In genomic region chr10:13213956-13214355, GRCm38 (mm10) we compare ENCODE assay signal across 31 mouse cellular contexts. TPM values are rescaled to one million over a fixed set of nuclear protein-coding genes. Genes with fewer than 3 reads are reported as not detected.
A peak's percentile ranks its signal among the peaks of the same experiment; 100 is the strongest.
DNase-seq lines count a peak whose midpoint lies in the region; ATAC-seq and TF ChIP-seq lines count a peak whose summit lies in the region.
"Had no signal": no experiment of that assay in that cellular context is flagged by ENCODE, and none has a peak within 500 bp of the region (broad histone marks: within the 10 kb centered on the region; RNA-seq: fewer than 3 reads in every experiment).

No protein-coding gene starts in this region.

- peaks cover 30% of the 10 kb centered on the region for H3K4me1 ChIP-seq in heart, embryonic 15.5 days (replicated peaks)
- peaks cover 31% of the 10 kb centered on the region for H3K4me1 ChIP-seq in lung, embryonic 14.5 days (ENCODE audit: insufficient read depth)
- H3K4me1 ChIP-seq in stomach, embryonic 16.5 days (ENCODE audit: control insufficient read depth, insufficient read depth, low read length): peaks cover 16% of the 10 kb centered on the region; the same call in 1 of the 2 replicates

- peaks cover 1% of the 10 kb centered on the region; the same call in 1 of the 2 replicates for H3K36me3 ChIP-seq in heart, embryonic 15.5 days
- H3K36me3 ChIP-seq in lung, embryonic 14.5 days (ENCODE audit: insufficient read depth): 0 out of 2 replicates have a peak, but pooled peaks cover 4% of the 10 kb centered on the region
- no peaks in the 10 kb centered on the region for H3K36me3 ChIP-seq in stomach, embryonic 16.5 days (ENCODE audit: control insufficient read depth, insufficient read depth, low read length)

- intact Hi-C loops in heart, postnatal 25 days (cut with DNase I): no loop called here

- 31% methylated on average over 12 of the region's 12 CpGs for WGBS in heart, embryonic 15.5 days
- WGBS in lung, embryonic 14.5 days: 55% methylated on average over 12 of the region's 12 CpGs
- 63% methylated on average over 12 of the region's 12 CpGs for WGBS in stomach, embryonic 16.5 days

- ATAC-seq in heart, embryonic 15.5 days (replicated peaks; ENCODE audit: insufficient number of reproducible peaks, insufficient read depth, low FRiP score, low read depth): no peak
- ATAC-seq in lung, embryonic 14.5 days (ENCODE audit: insufficient read depth): no peak
- no peak for ATAC-seq in stomach, embryonic 16.5 days (ENCODE audit: insufficient read depth, low FRiP score)
- ATAC-seq: forebrain, postnatal 0 days; hindbrain, embryonic 16.5 days; intestine, embryonic 16.5 days; midbrain, embryonic 16.5 days had no signal

- no peaks in the 10 kb centered on the region for H3K9me3 ChIP-seq in heart, embryonic 15.5 days (replicated peaks)
- no peaks in the 10 kb centered on the region for H3K9me3 ChIP-seq in lung, embryonic 14.5 days (ENCODE audit: low read depth, low read length)
- H3K9me3 ChIP-seq in stomach, embryonic 16.5 days (replicated peaks; ENCODE audit: control insufficient read depth, low read length): no peaks in the 10 kb centered on the region
- H3K9me3 ChIP-seq: hindbrain, embryonic 10.5 days; limb, embryonic 12.5 days had no signal

- TF ChIP-seq CTCF in lung, embryonic 14.5 days (IDR thresholded peaks at IDR 0.05; ENCODE audit: low read depth): no peak

- peak overlapping the region; percentile 66 for H3K27ac ChIP-seq in heart, embryonic 15.5 days
- peak overlapping the region; percentile 50; the same call in 1 of the 2 replicates for H3K27ac ChIP-seq in lung, embryonic 14.5 days (ENCODE audit: low read depth)
- H3K27ac ChIP-seq in stomach, embryonic 16.5 days (ENCODE audit: low read length): peak overlapping the region; percentile 40; the same call in 1 of the 2 replicates
- H3K27ac ChIP-seq: hindbrain, embryonic 10.5 days; limb, embryonic 12.5 days; liver, embryonic 14.5 days; macrophage had no signal

- peak overlapping the region; percentile 24; the same call in 1 of the 2 replicates for H3K4me2 ChIP-seq in heart, embryonic 15.5 days
- no peak overlapping the region for H3K4me2 ChIP-seq in lung, embryonic 14.5 days
- no peak overlapping the region for H3K4me2 ChIP-seq in stomach, embryonic 16.5 days (ENCODE audit: low read depth, low read length)
- H3K4me2 ChIP-seq: limb, embryonic 12.5 days had no signal

- H3K27me3 ChIP-seq in heart, embryonic 15.5 days: no peaks in the 10 kb centered on the region
- H3K27me3 ChIP-seq in lung, embryonic 14.5 days (ENCODE audit: insufficient read depth, low read length): no peaks in the 10 kb centered on the region
- no peaks in the 10 kb centered on the region for H3K27me3 ChIP-seq in stomach, embryonic 16.5 days (ENCODE audit: control insufficient read depth, insufficient read depth, low read length)
- H3K27me3 ChIP-seq: limb, embryonic 12.5 days had no signal

- DNase-seq in heart, adult 11 months: peak; percentile 80
- DNase-seq in heart, adult 8-10 months (ENCODE audit: low spot score): no peak
- no peak for DNase-seq in heart, postnatal 25 days (ENCODE audit: low spot score)
- DNase-seq in lung, embryonic 14.5 days: no peak
- DNase-seq in lung, postnatal 10 days: no peak
- DNase-seq in kidney, postnatal 14 days: no peak
- DNase-seq: adrenal gland, postnatal 14 days; cerebellum, adult 2 months; cerebellum, postnatal 36 days; embryo, embryonic 11 days; forebrain, postnatal 0 days; gastrocnemius, postnatal 25 days; kidney, postnatal 36 days; layer of hippocampus, postnatal 36 days; right cerebral cortex, adult 18-20 months had no signal

- H3K4me3 ChIP-seq in heart, embryonic 15.5 days: no peak overlapping the region
- H3K4me3 ChIP-seq in lung, embryonic 14.5 days (ENCODE audit: low read depth, low read length): no peak overlapping the region
- no peak overlapping the region for H3K4me3 ChIP-seq in stomach, embryonic 16.5 days (replicated peaks; ENCODE audit: low read length)
- H3K4me3 ChIP-seq: hindbrain, embryonic 10.5 days; limb, embryonic 12.5 days had no signal

- no peak overlapping the region for H3K9ac ChIP-seq in heart, embryonic 15.5 days
- no peak overlapping the region for H3K9ac ChIP-seq in lung, embryonic 14.5 days
- H3K9ac ChIP-seq in stomach, embryonic 16.5 days (ENCODE audit: low read length): no peak overlapping the region
- H3K9ac ChIP-seq: forebrain, postnatal 0 days; limb, embryonic 12.5 days; liver, embryonic 14.5 days had no signal

RNA-seq across cellular contexts. Expression of gene Ltv1, which starts 21.0 kb away (rescaled TPM):
- 10 to 100 TPM; 17.6 to 25.5 (median 19.3) TPM for total RNA-seq in heart, adult 8-10 months (2022)
- polyA plus RNA-seq in heart, embryonic 15.5 days (2015; fragmentation: Nextera tagmentation; extraction: Ambion mirVana): 42.7 and 46.0 TPM in 2 replicates
- total RNA-seq in heart, postnatal 25 days (2021): 10 to 100 TPM; 22.9 to 25.0 TPM
- polyA plus RNA-seq in lung, embryonic 14.5 days (2014; fragmentation: Nextera tagmentation; extraction: Ambion mirVana): 81.7 and 83.8 TPM in 2 replicates
- polyA plus RNA-seq in stomach, embryonic 16.5 days (2015; fragmentation: Nextera tagmentation; extraction: Ambion mirVana): 76.3 and 77.5 TPM in 2 replicates

RNA-seq across cellular contexts. Expression of gene Zc2hc1b, which starts 36.1 kb away (rescaled TPM):
- not detected for total RNA-seq in heart, adult 8-10 months (2022)
- not detected in 2 replicates for polyA plus RNA-seq in heart, embryonic 15.5 days (2015; fragmentation: Nextera tagmentation; extraction: Ambion mirVana)
- total RNA-seq in heart, postnatal 25 days (2021): not detected
- polyA plus RNA-seq in lung, embryonic 14.5 days (2014; fragmentation: Nextera tagmentation; extraction: Ambion mirVana): not detected in 2 replicates
- not detected in 2 replicates for polyA plus RNA-seq in stomach, embryonic 16.5 days (2015; fragmentation: Nextera tagmentation; extraction: Ambion mirVana)
- total RNA-seq: adrenal gland, postnatal 14 days; forebrain, postnatal 0 days; gastrocnemius, postnatal 25 days; layer of hippocampus, adult 8-10 months; layer of hippocampus, postnatal 36 days; left cerebral cortex, postnatal 10 days had no signal
- polyA plus RNA-seq: cerebellum, adult 2 months; forebrain, embryonic 11.5 days; forebrain, postnatal 0 days; hindbrain, embryonic 10.5 days; hindbrain, embryonic 16.5 days; intestine, embryonic 16.5 days; kidney, embryonic 14.5 days; limb, embryonic 12.5 days; liver, embryonic 14.5 days; lung, embryonic 16.5 days; macrophage; midbrain, embryonic 16.5 days; neural tube, embryonic 14.5 days; urinary bladder, adult 2 months had no signal
